Mouse (Mus musculus): ENCODE results near the gene Pfdn5.
A peak's percentile ranks its signal among the peaks of the same experiment; 100 is the strongest.
"Not testable (repeated sequence)": the region's sequence is repeated elsewhere in the genome, so short reads cannot be mapped to it uniquely, and the experiment has no call there.

Gene Pfdn5

GRCm38 (mm10) chr15:102335254-102335653 is 9.3 kb downstream of the Pfdn5 start:
- no peak for DNase-seq (ENCODE audit: low spot score in 2 of 2)

GRCm38 (mm10) chr15:102335925-102336324 is 10.0 kb downstream of the Pfdn5 start:
- not testable (repeated sequence) for DNase-seq (ENCODE audit: low spot score in 2 of 2)

- no peak for DNase-seq (ENCODE audit: low spot score in 2 of 2)
Observed at GRCm38 (mm10) chr15:102336946-102337345, 11.0 kb downstream of the Pfdn5 start.

- DNase-seq (ENCODE audit: low spot score in 2 of 2), result no peak
Observed at GRCm38 (mm10) chr15:102339612-102340011, 13.7 kb downstream of the Pfdn5 start.

DNA sequence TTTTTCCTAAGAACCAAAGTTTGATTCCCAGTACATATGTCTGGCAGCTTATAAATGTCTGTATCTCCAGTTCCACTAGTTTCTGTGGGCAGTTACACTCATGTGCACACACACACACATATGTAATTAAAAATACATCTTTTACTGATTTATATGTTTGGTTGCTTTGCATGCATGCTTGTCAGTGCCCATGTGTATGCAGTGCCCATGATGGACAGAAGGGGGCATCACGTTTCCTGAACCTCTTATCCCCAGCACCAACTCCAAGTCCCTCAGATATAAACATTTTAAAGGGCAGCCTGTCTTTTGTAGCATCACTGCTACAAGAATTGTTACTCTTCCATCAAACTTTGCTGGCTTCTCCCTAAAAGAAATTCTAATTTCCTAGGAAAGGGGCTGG is 15.7 kb downstream of the Pfdn5 start:
- peak; percentile 45 to 59 for DNase-seq (ENCODE audit: low spot score in 2 of 2)

DNA sequence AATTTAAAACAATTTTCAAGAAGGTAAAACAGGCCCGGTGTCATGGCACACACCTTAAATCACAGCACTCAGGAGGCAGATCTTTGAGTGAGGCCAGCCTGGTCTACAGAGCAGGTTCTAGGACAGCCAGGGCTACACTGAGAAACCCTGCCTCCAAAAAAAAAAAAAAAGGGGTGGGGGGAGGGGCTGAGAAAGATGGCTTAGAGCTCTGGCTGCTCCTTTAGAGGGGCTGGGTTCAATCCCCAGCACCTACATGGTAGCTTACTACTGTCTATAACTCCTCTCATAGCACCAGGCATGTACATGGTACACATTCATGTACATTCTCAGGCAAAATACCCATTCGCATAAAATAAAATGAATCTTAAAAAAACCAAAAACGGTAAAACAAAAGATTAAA is 18.6 kb downstream of the Pfdn5 start:
- no peak for DNase-seq (ENCODE audit: low spot score in 2 of 2)

DNA sequence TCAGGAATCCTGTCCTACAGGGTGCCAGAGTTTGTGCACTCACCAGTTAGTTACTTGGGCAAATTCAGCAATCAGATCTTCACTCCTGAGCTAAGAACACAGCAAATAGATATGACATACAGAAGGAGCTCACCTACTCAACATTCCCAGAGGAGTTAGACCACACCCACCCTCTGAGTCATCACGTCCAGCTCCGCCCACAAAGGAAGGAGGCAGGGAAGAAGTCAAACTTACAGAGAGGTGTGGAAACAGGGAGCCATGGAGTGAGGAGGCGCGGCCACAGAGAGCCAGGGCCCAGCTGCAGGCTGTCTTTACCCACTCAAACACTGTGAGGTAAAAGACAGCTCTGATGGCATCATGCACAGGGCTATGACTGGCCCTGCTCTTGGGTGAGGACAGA is 20.5 kb downstream of the Pfdn5 start:
- DNase-seq (ENCODE audit: low spot score in 2 of 2), result no peak

- peak; percentile 87 to 93 for DNase-seq (ENCODE audit: low spot score in 2 of 2)
Observed at GRCm38 (mm10) chr15:102350138-102350941, 24.4 kb downstream of the Pfdn5 start, which contains the start of gene Aaas. Gene Aaas, minus strand, starts transcription at chr15:102350771.

DNA sequence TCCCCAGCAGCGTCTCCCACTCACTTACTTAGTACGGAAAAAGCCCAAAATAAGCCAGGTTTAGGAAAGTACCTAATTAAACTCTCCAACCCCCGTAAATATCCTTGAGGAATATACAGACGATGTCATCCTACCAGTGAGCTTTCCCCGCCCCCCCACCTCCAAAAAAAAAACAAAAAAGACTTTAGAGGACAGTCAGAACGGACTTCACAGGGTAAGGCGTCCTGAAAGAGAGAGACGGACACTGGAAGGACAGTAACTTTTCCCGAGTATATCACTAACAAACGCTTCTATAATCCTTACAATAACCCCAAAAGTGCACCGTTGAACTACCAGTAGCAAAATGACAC is 25.0 kb downstream of the Pfdn5 start:
- DNase-seq (ENCODE audit: low spot score in 2 of 2), result no peak

GRCm38 (mm10) chr15:102352177-102352576 is 26.3 kb downstream of the Pfdn5 start:
- DNase-seq (ENCODE audit: low spot score in 2 of 2), result no peak

GRCm38 (mm10) chr15:102353986-102354385 is 28.1 kb downstream of the Pfdn5 start:
- DNase-seq (ENCODE audit: low spot score in 2 of 2), result no peak

- DNase-seq (ENCODE audit: low spot score in 2 of 2), result peak in 1 of 2 experiments; percentile 22
Observed at GRCm38 (mm10) chr15:102355134-102355870, 29.4 kb downstream of the Pfdn5 start.

DNA sequence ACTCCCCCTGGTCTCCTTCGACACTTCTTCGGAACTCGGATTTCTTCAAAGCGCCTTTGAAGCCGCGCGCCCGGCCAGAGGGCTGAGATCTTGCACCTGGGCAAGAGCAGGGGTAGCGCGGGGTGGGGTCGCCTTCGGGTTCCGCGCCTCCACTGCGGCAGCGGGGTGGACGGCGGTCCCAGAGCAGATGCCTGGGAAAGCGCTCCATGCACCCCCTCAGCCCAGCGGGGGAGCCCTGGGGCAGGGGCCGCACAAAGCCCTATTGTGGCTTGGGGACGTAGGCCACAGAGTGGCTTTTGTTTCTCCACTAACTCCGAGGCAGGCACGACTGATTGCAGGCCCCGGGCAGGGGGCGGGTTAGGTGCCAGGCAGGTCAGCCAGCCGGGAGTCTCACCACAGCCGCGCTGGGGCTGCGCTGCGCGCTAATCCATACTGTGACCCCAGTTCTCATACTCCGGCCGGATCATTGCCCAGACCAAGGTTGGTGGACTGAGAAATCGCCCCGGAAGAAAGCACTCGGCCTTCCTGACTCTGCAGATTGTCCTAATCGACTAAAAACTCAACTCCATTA is 30.0 kb downstream of the Pfdn5 start:
- no peak for DNase-seq (ENCODE audit: low spot score in 2 of 2)

GRCm38 (mm10) chr15:102356501-102357325 is 30.8 kb downstream of the Pfdn5 start:
- DNase-seq (ENCODE audit: low spot score in 2 of 2), result no peak

DNA sequence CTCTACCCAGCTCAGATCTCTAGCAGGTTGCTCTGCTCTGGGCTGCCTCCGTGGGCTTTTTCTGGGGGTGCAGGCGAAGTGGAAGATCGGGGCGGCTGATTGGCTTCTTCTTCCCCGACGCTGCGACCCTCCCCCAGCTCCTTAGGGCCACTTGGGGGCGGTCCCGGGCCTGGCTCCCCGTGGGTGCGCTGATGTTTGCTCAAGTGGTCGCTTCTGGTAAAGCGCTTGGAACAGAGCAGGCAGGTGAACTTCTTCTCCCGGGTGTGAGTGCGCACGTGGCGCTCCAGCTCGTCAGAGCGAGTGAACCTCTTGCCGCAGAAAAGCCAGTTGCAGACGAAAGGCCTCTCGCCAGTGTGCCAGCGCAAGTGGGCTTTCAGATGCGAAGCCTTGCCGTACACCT is 32.2 kb downstream of the Pfdn5 start:
- DNase-seq (ENCODE audit: low spot score in 2 of 2), result no peak

GRCm38 (mm10) chr15:102358834-102359233 is 32.9 kb downstream of the Pfdn5 start:
- no peak for DNase-seq (ENCODE audit: low spot score in 2 of 2)

GRCm38 (mm10) chr15:102362648-102363047 is 36.7 kb downstream of the Pfdn5 start:
- no peak for DNase-seq (ENCODE audit: low spot score in 2 of 2)

DNA sequence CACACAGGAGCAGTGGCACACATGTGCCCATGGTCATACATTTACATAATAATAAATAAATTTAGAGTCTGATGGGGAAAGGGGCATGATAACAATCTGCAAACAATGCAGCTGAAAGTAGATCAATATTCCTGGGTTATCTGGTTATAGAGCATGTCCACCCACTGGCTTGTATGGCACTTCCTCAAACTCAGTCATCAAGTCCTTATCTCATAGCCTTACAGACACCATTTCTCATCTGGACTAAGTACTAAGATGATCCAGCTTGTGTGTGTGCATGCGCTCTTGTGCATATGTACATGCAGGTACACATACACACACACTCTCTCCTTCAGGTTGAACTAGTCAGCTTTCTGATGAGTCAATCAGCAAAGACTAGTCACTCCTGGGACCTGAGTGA is 38.8 kb downstream of the Pfdn5 start:
- no peak for DNase-seq (ENCODE audit: low spot score in 2 of 2)

DNA sequence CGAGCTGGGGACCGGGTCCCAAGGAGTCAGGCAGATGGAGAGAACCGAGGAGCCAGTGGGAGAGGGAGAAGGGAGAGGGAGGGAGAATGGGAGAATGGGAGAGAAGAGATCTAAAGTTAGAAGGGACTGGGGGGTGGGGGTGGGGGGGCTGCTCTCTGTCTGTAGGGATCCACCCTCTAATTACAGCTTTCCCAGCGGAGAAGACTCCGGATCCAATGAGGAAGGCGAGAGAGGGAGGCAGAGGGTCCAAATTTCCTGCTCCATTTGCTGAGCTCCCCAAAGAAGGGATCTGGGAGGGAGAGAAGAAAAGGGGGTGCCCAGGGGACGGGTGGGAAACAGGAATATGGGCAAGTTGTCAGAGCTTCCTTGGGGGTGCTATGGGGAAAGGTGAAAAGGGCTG is 40.3 kb downstream of the Pfdn5 start:
- no peak for DNase-seq (ENCODE audit: low spot score in 2 of 2)

DNA sequence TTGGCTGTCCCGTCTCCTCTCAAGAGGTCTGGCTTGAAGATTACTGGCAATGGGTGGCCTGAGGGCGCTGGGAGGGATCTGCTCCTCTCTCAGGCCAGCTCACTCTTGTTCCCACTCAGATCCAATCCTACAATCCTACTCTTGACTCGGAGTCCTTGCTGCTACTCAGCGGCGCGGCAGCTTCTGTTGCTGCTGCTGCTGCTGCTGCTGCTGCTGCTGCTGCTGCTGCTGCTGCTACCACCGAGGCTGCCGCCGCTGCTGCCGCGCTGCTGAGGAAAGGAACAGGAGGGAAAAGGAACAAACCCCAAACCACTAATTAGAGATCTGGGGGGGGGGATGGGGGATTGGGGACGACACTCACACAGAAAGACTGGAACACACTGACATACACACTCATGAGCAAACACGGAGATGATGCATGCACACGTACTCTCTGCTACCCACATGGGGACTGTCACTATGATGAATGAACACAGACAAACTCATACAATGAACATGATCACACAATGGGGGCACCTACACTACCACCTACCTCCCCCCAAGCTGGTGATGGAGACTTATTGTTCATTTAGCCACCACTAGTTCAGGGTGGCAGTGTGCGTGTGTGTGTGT is 40.9 kb downstream of the Pfdn5 start, which contains the start of gene Sp7:
TSS of gene Sp7 (minus strand) at position 450 of the 612 bp plus-strand sequence.
- DNase-seq (ENCODE audit: low spot score in 2 of 2), result no peak

- no peak for DNase-seq (ENCODE audit: low spot score in 2 of 2)
Observed at GRCm38 (mm10) chr15:102369972-102370371, 44.1 kb downstream of the Pfdn5 start.
